Mouse (Mus musculus) thymus, adult 2 months (tissue): ENCODE measurements around the gene Klhl7. TPM values are rescaled to one million over a fixed set of nuclear protein-coding genes. Genes with fewer than 3 reads are reported as not detected.
A peak's percentile ranks its signal among the peaks of the same experiment; 100 is the strongest.
"Not testable (repeated sequence)": the region's sequence is repeated elsewhere in the genome, so short reads cannot be mapped to it uniquely, and the experiment has no call there.

Experiments used
- DNase-seq: peaks from one replicate; pipeline ENCODE4 v3.0.0; 2021
- H3K27ac ChIP-seq: fragments of 200-500 bp; 2 replicates; pipeline ENCODE4 v1.5.1; 2012; ENCODE audit warnings: low read length, control low read depth; ENCODE audit not compliant: control insufficient read depth, insufficient read depth
- H3K27me3 ChIP-seq: fragments of 200-500 bp; 2 replicates; pipeline ENCODE4 v1.6.1; 2012; ENCODE audit warnings: mild to moderate bottlenecking, low read length, moderate library complexity, mixed read lengths; ENCODE audit not compliant: control insufficient read depth, insufficient read depth
- H3K36me3 ChIP-seq: fragments of 200-500 bp; 2 replicates; pipeline ENCODE4 v1.6.1; 2012; ENCODE audit warnings: mild to moderate bottlenecking, low read length, moderate library complexity; ENCODE audit not compliant: control insufficient read depth, insufficient read depth
- H3K4me1 ChIP-seq: fragments of 200-500 bp; replicated peaks from 2 replicates; pipeline ENCODE4 v1.6.1; 2012; ENCODE audit warnings: low read length; ENCODE audit not compliant: control insufficient read depth, insufficient read depth
- H3K4me3 ChIP-seq: fragments of 200-500 bp; 2 replicates; pipeline ENCODE4 v1.5.1; 2012; ENCODE audit warnings: mild to moderate bottlenecking, low read length, control low read depth, moderate library complexity; ENCODE audit not compliant: control insufficient read depth, insufficient read depth
- CTCF ChIP-seq: fragments of 200-500 bp; IDR thresholded peaks from 2 replicates; pipeline ENCODE4 v1.5.1; 2012; ENCODE audit warnings: mild to moderate bottlenecking, control low read depth, low read length, moderate library complexity, borderline replicate concordance; ENCODE audit not compliant: control insufficient read depth, poor library complexity, insufficient read depth; ENCODE audit errors: extremely low read depth
- POLR2A ChIP-seq: fragments of 200-500 bp; IDR thresholded peaks from 2 replicates; pipeline ENCODE4 v1.6.1; 2012; ENCODE audit warnings: mild to moderate bottlenecking, low read length, control low read depth, moderate library complexity; ENCODE audit not compliant: control insufficient read depth, poor library complexity, insufficient read depth; ENCODE audit errors: extremely low read depth
- WGBS: fragments of 180-500 bp; shearing (Covaris S2); methylation state at CpG from one replicate; pipeline ENCODE4 v1.1.7; 2018; 5-methylcytosine and 5-hydroxymethylcytosine counted together
- polyA plus RNA-seq: library from polyadenylated mRNA; depleted of rRNA; stranded (reverse); fragments of >200 nt; gene quantifications from 2 replicates; pipeline ENCODE4 v1.2.3, GENCODE M21; 2012

Klhl7 gene
- polyA plus RNA-seq, 1 experiment: 2.7 TPM

GRCm38 (mm10) chr5:24095393-24095792 lies 5.0 kb upstream of the Klhl7 start:
- TF ChIP-seq CTCF: no peak
- no peak for TF ChIP-seq POLR2A
- Histone ChIP-seq H3K4me1 (no peaks in the 10 kb centered on the region), H3K36me3 (no peaks in the 10 kb centered on the region), H3K27me3 (no peaks in the 10 kb centered on the region; the same call in 1 of the 2 replicates), H3K4me3 (no peak overlapping the region), H3K27ac (no peak overlapping the region)
- WGBS: 85% methylated on average over 6 of the region's 6 CpGs
- DNase-seq: no peak

DNA sequence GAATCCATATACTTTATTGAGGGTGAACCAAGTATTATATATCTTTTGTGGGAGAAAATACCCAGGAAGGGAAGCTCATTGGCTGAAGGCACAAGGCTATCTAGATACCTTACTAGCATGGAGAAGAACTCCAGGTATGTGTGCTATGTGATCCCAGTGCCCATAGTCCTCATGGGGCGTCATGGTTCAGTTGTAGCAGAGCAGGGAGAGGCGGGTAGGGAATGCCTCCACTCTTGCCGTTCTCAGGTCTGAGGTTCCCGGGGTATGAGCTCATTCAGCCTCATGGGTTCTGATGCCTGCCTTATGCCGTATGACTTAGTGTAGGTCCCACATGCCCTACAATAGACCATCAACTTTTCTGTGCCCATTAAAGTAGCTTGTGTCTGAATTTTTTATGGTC lies 4.5 kb upstream of the Klhl7 start:
- WGBS: 82% methylated on average over 5 of the region's 5 CpGs
- H3K27me3 ChIP-seq: no peaks in the 10 kb centered on the region; the same call in 1 of the 2 replicates
- H3K36me3 ChIP-seq: no peaks in the 10 kb centered on the region
- H3K4me1 ChIP-seq: no peaks in the 10 kb centered on the region; the same call in 1 of the 2 replicates
- H3K27ac ChIP-seq: no peak overlapping the region
- TF ChIP-seq CTCF (no peak), POLR2A (no peak)
- DNase-seq: no peak
- H3K4me3 ChIP-seq: no peak overlapping the region

DNA sequence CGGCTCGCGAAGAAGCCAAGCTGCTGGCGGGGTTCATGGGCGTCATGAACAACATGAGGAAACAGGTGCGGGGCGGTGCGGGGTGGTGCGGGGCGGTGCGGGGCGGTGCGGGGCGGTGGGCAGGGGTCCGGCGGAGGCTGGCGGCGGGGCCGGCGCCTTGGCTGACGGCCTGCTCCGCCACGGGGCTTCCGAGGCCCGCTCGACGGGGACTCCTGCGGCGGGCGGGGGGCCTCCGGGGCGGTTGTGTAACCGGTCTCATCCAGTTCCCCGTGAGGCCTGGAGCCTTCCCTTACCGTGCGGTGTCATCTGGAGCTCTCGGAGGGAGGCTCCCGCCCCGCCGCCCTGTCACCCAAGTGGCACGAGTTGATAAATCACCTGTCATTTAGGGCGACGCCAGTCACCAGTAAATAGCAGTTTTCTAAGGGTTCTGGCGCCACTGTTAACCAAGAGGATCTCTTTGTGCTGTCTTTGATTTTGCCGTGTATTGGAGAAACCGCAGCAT lies 456 bp downstream of the Klhl7 start:
- under 1% methylated on average over 46 of the region's 46 CpGs for WGBS
- Histone ChIP-seq H3K4me1 (peaks cover 3% of the 10 kb centered on the region), H3K27me3 (0 out of 2 replicates have a peak, but pooled peaks cover 2% of the 10 kb centered on the region), H3K27ac (no peak overlapping the region), H3K4me3 (peak overlapping the region; percentile 57), H3K36me3 (no peaks in the 10 kb centered on the region)
- TF ChIP-seq POLR2A (no peak), CTCF (no peak)
- DNase-seq: peak; percentile 50

DNA sequence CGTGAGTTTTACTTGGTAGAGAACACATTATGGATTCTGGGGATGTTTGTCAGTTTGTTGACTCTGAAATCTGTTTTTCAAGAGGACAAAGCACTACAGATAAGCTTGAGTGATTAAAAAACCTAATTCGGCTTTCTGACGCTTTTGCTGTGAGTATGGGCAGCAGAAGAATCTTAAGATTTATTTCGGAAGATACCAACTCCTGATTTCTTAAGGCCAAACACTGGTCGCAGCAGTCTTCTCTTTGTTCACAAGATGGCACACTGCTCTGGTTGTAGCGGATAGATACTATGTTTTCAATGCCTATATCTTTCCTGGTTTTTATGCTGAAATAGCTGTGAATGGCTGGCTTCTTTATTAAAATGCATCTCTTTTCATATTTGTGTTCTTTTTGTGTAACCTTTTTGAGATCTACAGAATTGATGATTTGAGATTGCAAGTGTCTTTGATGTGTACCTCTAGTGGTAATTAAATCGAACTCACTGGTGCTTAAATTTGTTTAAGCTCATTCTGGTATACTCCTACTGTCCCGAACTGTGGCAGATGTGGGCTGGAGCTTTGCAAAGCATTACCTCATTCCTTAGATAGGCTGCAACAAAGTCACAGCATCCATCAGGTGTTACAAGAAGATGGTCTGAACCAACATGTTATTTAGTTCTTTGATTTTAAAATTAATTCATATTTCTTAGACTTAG lies 1.2 kb downstream of the Klhl7 start:
- Histone ChIP-seq H3K27ac (no peak overlapping the region), H3K36me3 (no peaks in the 10 kb centered on the region), H3K4me1 (peaks cover 3% of the 10 kb centered on the region), H3K27me3 (0 out of 2 replicates have a peak, but pooled peaks cover 2% of the 10 kb centered on the region), H3K4me3 (no peak overlapping the region)
- no peak for DNase-seq
- no peak for TF ChIP-seq POLR2A
- no peak for TF ChIP-seq CTCF
- 36% methylated on average over 8 of the region's 8 CpGs for WGBS

DNA sequence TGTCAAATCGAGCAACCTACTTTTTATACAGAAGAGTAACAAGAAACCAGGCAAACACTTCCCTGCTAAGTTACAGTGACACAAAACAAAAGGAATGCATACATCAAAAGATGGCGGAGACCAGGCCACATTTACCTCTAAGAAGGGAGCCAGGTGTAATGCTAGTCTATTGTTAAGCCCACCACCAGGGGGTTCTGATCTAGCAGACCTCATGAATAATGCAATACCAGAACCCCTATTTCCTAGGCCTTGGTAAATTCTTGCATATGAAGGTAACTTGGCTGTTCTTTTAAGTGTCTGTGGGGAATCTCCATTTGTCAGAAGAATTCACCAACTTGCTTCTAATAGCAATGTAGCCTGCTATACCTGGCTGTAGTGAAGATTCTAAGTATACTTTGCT lies 2.8 kb downstream of the Klhl7 start:
- H3K4me3 ChIP-seq, DNase-seq, H3K27ac ChIP-seq, H3K4me1 ChIP-seq, H3K27me3 ChIP-seq, H3K36me3 ChIP-seq: not testable (repeated sequence)
- 98% methylated on average over 2 of the region's 2 CpGs for WGBS

- TF ChIP-seq POLR2A: no peak
- TF ChIP-seq CTCF: no peak
- 95% methylated on average over 2 of the region's 2 CpGs for WGBS
- Histone ChIP-seq H3K4me3 (no peak overlapping the region), H3K27ac (no peak overlapping the region), H3K27me3 (0 out of 2 replicates have a peak, but pooled peaks cover 2% of the 10 kb centered on the region), H3K4me1 (peaks cover 3% of the 10 kb centered on the region), H3K36me3 (no peaks in the 10 kb centered on the region)
- no peak for DNase-seq
Observed at GRCm38 (mm10) chr5:24103841-24104240, 3.4 kb downstream of the Klhl7 start.
